Mouse (Mus musculus): Measurements from ENCODE around the gene Kcnj6. TPM values are rescaled to one million over a fixed set of nuclear protein-coding genes. Genes with fewer than 3 reads are reported as not detected.

Kcnj6 gene
- polyA plus RNA-seq, 1 experiment from 2014 or later: 0.17 TPM

- ATAC-seq: no peak
- no peaks in the 10 kb centered on the region for H3K4me1 ChIP-seq (ENCODE audit: control insufficient read depth, insufficient read depth, low read length)
- WGBS: 80% methylated on average over 2 of the region's 2 CpGs
These were observed 7.4 kb downstream of the Kcnj6 start for GRCm38 (mm10) chr16:94990114-94990513.

DNA sequence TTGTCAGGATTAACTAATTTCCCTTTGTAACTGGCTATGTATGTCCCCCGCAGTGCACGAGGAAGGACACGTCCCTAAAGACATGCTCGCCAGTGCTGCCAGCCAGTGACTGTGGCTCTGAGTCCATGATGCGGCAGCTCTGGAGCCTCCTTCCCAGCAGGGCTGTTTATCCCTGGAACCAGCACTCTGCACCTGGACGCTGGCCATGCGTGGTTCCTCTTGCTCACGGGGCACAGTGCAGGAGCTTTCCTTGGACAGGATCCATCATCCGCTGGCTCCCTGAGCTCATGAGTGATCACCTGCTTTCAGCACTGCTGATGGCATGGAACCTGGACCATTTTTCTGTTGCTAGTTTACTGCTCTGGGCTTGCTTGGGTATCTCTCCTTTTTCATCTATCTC is 10.8 kb downstream of the Kcnj6 start:
- 69% methylated on average over 9 of the region's 9 CpGs for whole genome bisulfite sequencing
- Histone ChIP-seq H3K9ac (ENCODE audit: low read depth, low read length) (no peak overlapping the region), H3K36me3 (ENCODE audit: control insufficient read depth, insufficient read depth, low read length) (no peaks in the 10 kb centered on the region)

More at GRCm38 (mm10) chr16:94990114-94990513, 7.4 kb downstream of the Kcnj6 start:
- no peak overlapping the region for H3K9ac ChIP-seq (ENCODE audit: low read depth, low read length)
- no peaks in the 10 kb centered on the region for H3K36me3 ChIP-seq (ENCODE audit: control insufficient read depth, insufficient read depth, low read length)
- no peak overlapping the region for H3K4me2 ChIP-seq (ENCODE audit: low read depth, low read length)
- H3K9me3 ChIP-seq (ENCODE audit: control insufficient read depth, low read length): no peaks in the 10 kb centered on the region
- peaks cover 4% of the 10 kb centered on the region; the same call in 1 of the 2 replicates for H3K27me3 ChIP-seq (replicated peaks; ENCODE audit: control insufficient read depth, insufficient read depth, low read length)
- H3K4me3 ChIP-seq (ENCODE audit: low read length): no peak overlapping the region
- no peak overlapping the region for H3K27ac ChIP-seq (ENCODE audit: low read length)

GRCm38 (mm10) chr16:94984263-94984662 is 13.2 kb downstream of the Kcnj6 start:
- Histone ChIP-seq H3K4me3 (ENCODE audit: low read length) (no peak overlapping the region), H3K27me3 (replicated peaks; ENCODE audit: control insufficient read depth, insufficient read depth, low read length) (no peaks in the 10 kb centered on the region), H3K36me3 (ENCODE audit: control insufficient read depth, insufficient read depth, low read length) (no peaks in the 10 kb centered on the region), H3K4me1 (ENCODE audit: control insufficient read depth, insufficient read depth, low read length) (no peaks in the 10 kb centered on the region), H3K4me2 (ENCODE audit: low read depth, low read length) (no peak overlapping the region), H3K27ac (ENCODE audit: low read length) (no peak overlapping the region), H3K9me3 (ENCODE audit: control insufficient read depth, low read length) (no peaks in the 10 kb centered on the region), H3K9ac (ENCODE audit: low read depth, low read length) (no peak overlapping the region)
- WGBS: 94% methylated on average over 3 of the region's 3 CpGs
- ATAC-seq: no peak

More for the DNA sequence above, 10.8 kb downstream of the Kcnj6 start:
- Histone ChIP-seq H3K4me3 (ENCODE audit: low read length) (no peak overlapping the region), H3K27me3 (replicated peaks; ENCODE audit: control insufficient read depth, insufficient read depth, low read length) (no peaks in the 10 kb centered on the region), H3K4me2 (ENCODE audit: low read depth, low read length) (no peak overlapping the region), H3K9me3 (ENCODE audit: control insufficient read depth, low read length) (no peaks in the 10 kb centered on the region), H3K27ac (ENCODE audit: low read length) (no peak overlapping the region), H3K4me1 (ENCODE audit: control insufficient read depth, insufficient read depth, low read length) (no peaks in the 10 kb centered on the region)
- no peak for ATAC-seq

- Histone ChIP-seq H3K36me3 (ENCODE audit: control insufficient read depth, insufficient read depth, low read length) (no peaks in the 10 kb centered on the region), H3K27ac (ENCODE audit: low read length) (no peak overlapping the region), H3K4me3 (ENCODE audit: low read length) (no peak overlapping the region), H3K9me3 (ENCODE audit: control insufficient read depth, low read length) (no peaks in the 10 kb centered on the region), H3K4me1 (ENCODE audit: control insufficient read depth, insufficient read depth, low read length) (no peaks in the 10 kb centered on the region), H3K9ac (ENCODE audit: low read depth, low read length) (no peak overlapping the region), H3K27me3 (replicated peaks; ENCODE audit: control insufficient read depth, insufficient read depth, low read length) (no peaks in the 10 kb centered on the region), H3K4me2 (ENCODE audit: low read depth, low read length) (no peak overlapping the region)
- WGBS: 82% methylated on average over 2 of the region's 2 CpGs
- no peak for ATAC-seq
These were observed 17.1 kb downstream of the Kcnj6 start for GRCm38 (mm10) chr16:94980374-94980773.

GRCm38 (mm10) chr16:94979499-94979898 is 18.0 kb downstream of the Kcnj6 start:
- Histone ChIP-seq H3K27ac (ENCODE audit: low read length) (no peak overlapping the region), H3K36me3 (ENCODE audit: control insufficient read depth, insufficient read depth, low read length) (no peaks in the 10 kb centered on the region), H3K27me3 (replicated peaks; ENCODE audit: control insufficient read depth, insufficient read depth, low read length) (no peaks in the 10 kb centered on the region), H3K4me3 (ENCODE audit: low read length) (no peak overlapping the region), H3K9me3 (ENCODE audit: control insufficient read depth, low read length) (no peaks in the 10 kb centered on the region), H3K4me1 (ENCODE audit: control insufficient read depth, insufficient read depth, low read length) (no peaks in the 10 kb centered on the region), H3K4me2 (ENCODE audit: low read depth, low read length) (no peak overlapping the region), H3K9ac (ENCODE audit: low read depth, low read length) (no peak overlapping the region)
- no peak for ATAC-seq
- 64% methylated on average over 9 of the region's 9 CpGs for WGBS

DNA sequence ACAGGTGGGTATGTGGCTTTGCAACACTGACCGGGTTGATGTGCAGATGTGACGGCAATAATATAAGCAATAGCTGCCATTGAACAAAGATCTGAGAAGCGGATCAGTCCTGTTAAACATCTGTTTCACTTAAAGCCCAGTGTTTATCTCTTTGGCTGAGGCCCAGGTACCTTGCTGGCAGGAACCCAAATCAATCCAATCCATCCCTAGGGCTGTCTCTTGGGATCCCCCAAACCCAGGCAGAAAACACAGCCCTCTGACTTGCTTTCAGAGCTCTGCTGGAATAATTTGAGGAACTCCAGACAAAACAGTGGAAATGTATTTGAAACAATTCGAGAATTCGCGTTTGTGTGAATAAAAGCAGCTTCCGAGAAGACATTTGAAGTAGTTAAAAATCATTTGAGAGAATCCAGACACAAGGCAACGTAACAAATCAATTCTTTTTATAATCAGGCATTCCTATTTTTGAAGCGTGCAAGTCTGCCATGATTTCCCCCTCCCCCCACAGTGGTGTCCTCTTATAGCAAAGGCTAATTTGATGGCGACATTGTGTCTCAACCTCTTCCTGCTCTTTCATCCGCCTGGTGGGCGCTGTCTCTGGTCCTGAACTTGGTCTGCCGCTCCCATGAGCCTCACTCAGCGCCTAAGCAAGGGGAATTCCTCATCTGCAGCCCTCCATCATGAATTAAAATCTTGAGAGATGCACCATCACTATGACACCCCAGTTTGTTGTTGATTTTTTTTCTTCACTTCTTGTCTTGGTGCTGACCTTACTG is 25.2 kb downstream of the Kcnj6 start:
- Histone ChIP-seq H3K36me3 (ENCODE audit: control insufficient read depth, insufficient read depth, low read length) (no peaks in the 10 kb centered on the region), H3K4me3 (ENCODE audit: low read length) (no peak overlapping the region), H3K9ac (ENCODE audit: low read depth, low read length) (no peak overlapping the region), H3K27me3 (replicated peaks; ENCODE audit: control insufficient read depth, insufficient read depth, low read length) (no peaks in the 10 kb centered on the region), H3K9me3 (ENCODE audit: control insufficient read depth, low read length) (no peaks in the 10 kb centered on the region), H3K4me2 (ENCODE audit: low read depth, low read length) (no peak overlapping the region), H3K27ac (ENCODE audit: low read length) (no peak overlapping the region), H3K4me1 (ENCODE audit: control insufficient read depth, insufficient read depth, low read length) (no peaks in the 10 kb centered on the region)
- whole genome bisulfite sequencing: 23% methylated on average over 14 of the region's 14 CpGs
- ATAC-seq: no peak

- Histone ChIP-seq H3K4me3 (ENCODE audit: low read length) (no peak overlapping the region), H3K27me3 (replicated peaks; ENCODE audit: control insufficient read depth, insufficient read depth, low read length) (no peaks in the 10 kb centered on the region), H3K27ac (ENCODE audit: low read length) (no peak overlapping the region), H3K36me3 (ENCODE audit: control insufficient read depth, insufficient read depth, low read length) (no peaks in the 10 kb centered on the region), H3K4me1 (ENCODE audit: control insufficient read depth, insufficient read depth, low read length) (no peaks in the 10 kb centered on the region), H3K9me3 (ENCODE audit: control insufficient read depth, low read length) (no peaks in the 10 kb centered on the region), H3K4me2 (ENCODE audit: low read depth, low read length) (no peak overlapping the region), H3K9ac (ENCODE audit: low read depth, low read length) (no peak overlapping the region)
- WGBS: 61% methylated on average over 6 of the region's 6 CpGs
- ATAC-seq: no peak
These were observed 28.6 kb downstream of the Kcnj6 start for GRCm38 (mm10) chr16:94968941-94969340.

- H3K27ac ChIP-seq (ENCODE audit: low read length): no peak overlapping the region
- H3K36me3 ChIP-seq (ENCODE audit: control insufficient read depth, insufficient read depth, low read length): no peaks in the 10 kb centered on the region
- no peaks in the 10 kb centered on the region for H3K4me1 ChIP-seq (ENCODE audit: control insufficient read depth, insufficient read depth, low read length)
- no peak overlapping the region for H3K4me2 ChIP-seq (ENCODE audit: low read depth, low read length)
- WGBS: 78% methylated on average over 2 of the region's 2 CpGs
- no peak overlapping the region for H3K4me3 ChIP-seq (ENCODE audit: low read length)
- no peaks in the 10 kb centered on the region for H3K9me3 ChIP-seq (ENCODE audit: control insufficient read depth, low read length)
- no peak overlapping the region for H3K9ac ChIP-seq (ENCODE audit: low read depth, low read length)
- no peak for ATAC-seq
- no peaks in the 10 kb centered on the region for H3K27me3 ChIP-seq (replicated peaks; ENCODE audit: control insufficient read depth, insufficient read depth, low read length)
These were observed 29.0 kb downstream of the Kcnj6 start for GRCm38 (mm10) chr16:94968472-94968871.

GRCm38 (mm10) chr16:94957156-94957828 is 40.2 kb downstream of the Kcnj6 start:
- Histone ChIP-seq H3K9ac (ENCODE audit: low read depth, low read length) (no peak overlapping the region), H3K4me2 (ENCODE audit: low read depth, low read length) (no peak overlapping the region), H3K4me1 (ENCODE audit: control insufficient read depth, insufficient read depth, low read length) (no peaks in the 10 kb centered on the region), H3K27me3 (replicated peaks; ENCODE audit: control insufficient read depth, insufficient read depth, low read length) (no peaks in the 10 kb centered on the region), H3K4me3 (ENCODE audit: low read length) (no peak overlapping the region), H3K27ac (ENCODE audit: low read length) (no peak overlapping the region), H3K36me3 (ENCODE audit: control insufficient read depth, insufficient read depth, low read length) (no peaks in the 10 kb centered on the region), H3K9me3 (ENCODE audit: control insufficient read depth, low read length) (no peaks in the 10 kb centered on the region)
- no peak for ATAC-seq
- WGBS: 87% methylated on average over 9 of the region's 9 CpGs
